ENCODE assay signal across 17 mouse cellular contexts in genomic region chr1:136031697-136032096, GRCm38 (mm10). TPM values are rescaled to one million over a fixed set of nuclear protein-coding genes. Genes with fewer than 3 reads are reported as not detected.
"Had no signal": no experiment of that assay in that cellular context is flagged by ENCODE, and none has a peak within 500 bp of the region (broad histone marks: within the 10 kb centered on the region; RNA-seq: fewer than 3 reads in every experiment).

No protein-coding gene starts in this region.

- H3K4me2 ChIP-seq: liver, embryonic 11.5 days; liver, embryonic 15.5 days; lung, embryonic 14.5 days; midbrain, embryonic 12.5 days; neural tube, embryonic 12.5 days had no signal

- H3K9me3 ChIP-seq: liver, embryonic 15.5 days; megakaryocyte, embryonic 14.5 days; midbrain, embryonic 12.5 days; neural tube, embryonic 12.5 days had no signal

- H3K4me1 ChIP-seq: liver, embryonic 15.5 days; neural tube, embryonic 12.5 days had no signal

- H3K27me3 ChIP-seq: liver, embryonic 15.5 days; midbrain, embryonic 12.5 days; neural tube, embryonic 12.5 days had no signal

- ATAC-seq: hindbrain, postnatal 0 days had no signal

- H3K4me3 ChIP-seq: layer of hippocampus, adult 2 months; liver, embryonic 15.5 days; megakaryocyte, embryonic 14.5 days; midbrain, embryonic 12.5 days; neural tube, embryonic 12.5 days had no signal

- H3K27ac ChIP-seq: hindbrain, postnatal 0 days; layer of hippocampus, adult 2 months; liver, embryonic 15.5 days; midbrain, embryonic 12.5 days; neural tube, embryonic 12.5 days had no signal

- DNase-seq: lung, embryonic 14.5 days; lung, postnatal 10 days; lung, postnatal 4 days; thymus, adult 18-20 months; thymus, postnatal 25 days had no signal

- H3K9ac ChIP-seq: liver, embryonic 15.5 days; lung, embryonic 14.5 days; midbrain, embryonic 12.5 days; neural tube, embryonic 12.5 days had no signal

RNA-seq across cellular contexts. Expression of gene Ascl5, which starts 18.9 kb away (rescaled TPM):
- total RNA-seq: hindbrain, postnatal 0 days; layer of hippocampus, adult 2 months; monocyte, adult 5-6 weeks; neutrophil, adult 5-6 weeks had no signal
- polyA plus RNA-seq: liver, embryonic 11.5 days; liver, embryonic 15.5 days; lung, embryonic 14.5 days; midbrain, embryonic 12.5 days; neural tube, embryonic 12.5 days; urinary bladder, adult 2 months had no signal

RNA-seq across cellular contexts. Expression of gene Cacna1s, which starts 20.9 kb away (rescaled TPM):
- total RNA-seq: neutrophil, adult 5-6 weeks had no signal
- polyA plus RNA-seq: lung, embryonic 14.5 days; stomach, embryonic 14.5 days had no signal

RNA-seq across cellular contexts. Expression of gene Igfn1, which starts 25.6 kb away (rescaled TPM):
- total RNA-seq: hindbrain, postnatal 0 days; monocyte, adult 5-6 weeks had no signal
- polyA plus RNA-seq: intestine, embryonic 14.5 days; liver, embryonic 11.5 days; liver, embryonic 15.5 days; lung, embryonic 14.5 days; midbrain, embryonic 12.5 days; neural tube, embryonic 12.5 days; urinary bladder, adult 2 months had no signal
